Mouse (Mus musculus) neural tube, embryonic 12.5 days (tissue): Measurements from ENCODE around the gene Tas1r1. TPM values are rescaled to one million over a fixed set of nuclear protein-coding genes. Genes with fewer than 3 reads are reported as not detected.
A peak's percentile ranks its signal among the peaks of the same experiment; 100 is the strongest.

Experiments used
- ATAC-seq: fragments of 200-750 bp; cut with Nextera tagmentation; 2 replicates; pipeline ENCODE4 v1.8.0; 2017; ENCODE audit warnings: low read depth, mild to moderate bottlenecking, moderate TSS enrichment, moderate library complexity; ENCODE audit not compliant: low FRiP score
- H3K27ac ChIP-seq: fragments of 300-500 bp; sonication (generic); 2 replicates; pipeline ENCODE4 v1.5.1; 2016
- H3K27me3 ChIP-seq: fragments of 300-500 bp; sonication (generic); replicated peaks from 2 replicates; pipeline ENCODE4 v1.6.1; 2016; ENCODE audit warnings: mild to moderate bottlenecking
- H3K36me3 ChIP-seq: fragments of 300-500 bp; sonication (generic); 2 replicates; pipeline ENCODE4 v1.6.1; 2016; ENCODE audit warnings: mild to moderate bottlenecking
- H3K4me1 ChIP-seq: fragments of 300-500 bp; sonication (generic); 2 replicates; pipeline ENCODE4 v1.6.1; 2016
- H3K4me2 ChIP-seq: fragments of 300-500 bp; sonication (generic); replicated peaks from 2 replicates; pipeline ENCODE4 v1.6.1; 2016; ENCODE audit warnings: mild to moderate bottlenecking
- H3K4me3 ChIP-seq: fragments of 300-500 bp; sonication (generic); 2 replicates; pipeline ENCODE4 v1.5.1; 2016
- H3K9ac ChIP-seq: fragments of 300-500 bp; sonication (generic); 2 replicates; pipeline ENCODE4 v1.6.1; 2016; ENCODE audit warnings: mild to moderate bottlenecking
- H3K9me3 ChIP-seq: fragments of 300-500 bp; sonication (generic); 2 replicates; pipeline ENCODE4 v1.6.1; 2016; ENCODE audit warnings: mild to moderate bottlenecking
- WGBS: fragments of 180-500 bp; shearing (Covaris S2); methylation state at CpG from one replicate; pipeline ENCODE4 v1.1.7; 2016; 5-methylcytosine and 5-hydroxymethylcytosine counted together
- polyA plus RNA-seq: library from polyadenylated mRNA; unstranded; fragments of >200 nt; fragmentation: Nextera tagmentation; extraction: Ambion mirVana; gene quantifications from 2 replicates; pipeline ENCODE4 v1.2.1, GENCODE M21; 2016

Tas1r1 gene
- polyA plus RNA-seq, 1 experiment from 2014 or later: 1.4 TPM

DNA sequence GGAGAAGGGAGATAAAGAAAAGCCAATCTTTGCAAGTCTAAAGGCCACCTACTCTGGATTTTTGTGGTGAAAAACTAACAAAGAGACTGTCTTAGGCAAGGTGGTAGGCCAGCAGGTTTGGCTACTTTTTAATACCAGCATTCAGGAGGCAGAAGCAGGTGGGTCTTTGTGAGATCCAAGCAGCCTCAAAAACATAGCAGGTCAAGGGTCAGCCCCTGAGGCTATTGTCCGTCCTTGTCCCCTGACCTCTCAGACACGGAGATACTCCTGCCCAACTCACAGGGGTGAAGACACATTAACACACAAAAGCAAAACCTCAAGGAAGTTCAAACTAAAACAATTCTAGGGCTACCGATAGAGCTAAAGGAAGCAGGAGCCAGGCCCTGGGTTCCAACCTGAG, 31.6 kb downstream of the Tas1r1 start:
- H3K27me3 ChIP-seq: peaks cover 45% of the 10 kb centered on the region
- H3K4me3 ChIP-seq: no peak overlapping the region
- H3K4me2 ChIP-seq: no peak overlapping the region
- no peak overlapping the region for H3K27ac ChIP-seq
- whole genome bisulfite sequencing: 22% methylated on average over 3 of the region's 3 CpGs
- H3K4me1 ChIP-seq: peaks cover 40% of the 10 kb centered on the region
- ATAC-seq: no peak
- H3K9me3 ChIP-seq: no peaks in the 10 kb centered on the region
- H3K36me3 ChIP-seq: no peaks in the 10 kb centered on the region
- no peak overlapping the region for H3K9ac ChIP-seq

DNA sequence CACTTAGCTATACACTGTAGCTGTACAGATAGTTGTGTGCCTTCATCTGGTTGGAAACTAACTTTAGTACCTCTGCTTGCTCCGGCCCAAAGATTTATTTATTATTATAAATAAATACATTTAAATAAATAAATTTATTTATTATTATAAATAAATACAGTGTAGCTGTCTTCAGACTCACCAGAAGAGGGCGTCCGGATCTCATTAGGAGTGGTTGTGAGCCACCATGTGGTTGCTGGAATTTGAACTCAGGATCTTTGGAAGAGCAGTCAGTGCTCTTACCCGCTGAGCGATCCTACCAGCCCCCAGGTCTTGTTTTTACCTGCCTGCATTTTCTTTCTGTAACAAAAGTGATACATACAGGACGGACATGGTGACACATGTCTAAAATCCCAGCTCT, 32.2 kb downstream of the Tas1r1 start:
- Histone ChIP-seq H3K4me1 (peaks cover 39% of the 10 kb centered on the region), H3K9me3 (no peaks in the 10 kb centered on the region), H3K4me2 (no peak overlapping the region), H3K9ac (no peak overlapping the region), H3K4me3 (no peak overlapping the region), H3K27ac (no peak overlapping the region), H3K27me3 (peaks cover 43% of the 10 kb centered on the region), H3K36me3 (no peaks in the 10 kb centered on the region)
- WGBS: 79% methylated on average over 6 of the region's 6 CpGs
- ATAC-seq: no peak

DNA sequence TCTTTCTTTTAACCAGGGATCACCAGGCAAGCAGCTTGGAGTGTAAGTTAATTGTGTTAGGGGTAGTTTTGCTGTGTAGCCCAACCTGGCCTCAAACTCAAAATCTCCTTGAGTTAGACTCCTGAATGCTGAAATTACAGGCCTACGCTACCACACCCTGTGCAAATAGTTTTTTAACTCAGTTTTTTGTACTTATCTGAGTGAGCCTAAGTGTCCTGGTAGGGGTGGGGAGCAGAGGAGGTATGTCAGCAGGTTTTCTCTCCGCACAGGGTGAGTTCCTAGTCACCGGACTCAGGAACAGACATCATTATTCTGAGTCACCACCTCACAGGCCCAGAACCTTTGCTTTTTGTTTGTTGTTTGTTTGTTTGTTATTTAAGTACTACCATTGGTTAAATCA, 36.3 kb downstream of the Tas1r1 start:
- 88% methylated on average over 3 of the region's 3 CpGs for WGBS
- Histone ChIP-seq H3K4me1 (peaks cover 7% of the 10 kb centered on the region), H3K9ac (no peak overlapping the region), H3K36me3 (no peaks in the 10 kb centered on the region), H3K4me3 (no peak overlapping the region), H3K9me3 (no peaks in the 10 kb centered on the region), H3K4me2 (no peak overlapping the region), H3K27me3 (peaks cover 8% of the 10 kb centered on the region), H3K27ac (no peak overlapping the region)
- ATAC-seq: no peak

DNA sequence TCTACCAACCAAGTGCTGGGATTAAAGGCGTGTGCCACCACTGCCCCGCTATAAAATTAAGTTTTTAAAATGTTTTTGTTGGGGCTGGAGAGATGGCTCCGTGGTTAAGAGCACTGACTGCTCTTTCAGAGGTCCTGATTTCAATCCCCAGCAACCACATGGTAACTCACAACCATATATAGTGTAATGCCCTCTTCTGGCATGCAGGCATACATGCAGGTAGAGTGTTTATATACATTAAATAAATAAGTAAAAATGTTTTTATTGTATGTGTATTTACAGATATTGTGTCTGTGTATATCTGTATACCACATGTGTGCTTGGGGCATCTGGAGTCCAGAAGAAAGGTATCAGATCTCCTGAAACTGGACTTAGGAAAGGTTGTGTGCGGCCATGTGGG, 37.0 kb downstream of the Tas1r1 start:
- Histone ChIP-seq H3K4me3 (no peak overlapping the region), H3K36me3 (no peaks in the 10 kb centered on the region), H3K9ac (no peak overlapping the region), H3K9me3 (no peaks in the 10 kb centered on the region), H3K27ac (no peak overlapping the region), H3K4me2 (no peak overlapping the region), H3K4me1 (peaks cover 7% of the 10 kb centered on the region), H3K27me3 (peaks cover under 1% of the 10 kb centered on the region; the same call in 1 of the 2 replicates)
- 71% methylated on average over 4 of the region's 4 CpGs for WGBS
- ATAC-seq: no peak

DNA sequence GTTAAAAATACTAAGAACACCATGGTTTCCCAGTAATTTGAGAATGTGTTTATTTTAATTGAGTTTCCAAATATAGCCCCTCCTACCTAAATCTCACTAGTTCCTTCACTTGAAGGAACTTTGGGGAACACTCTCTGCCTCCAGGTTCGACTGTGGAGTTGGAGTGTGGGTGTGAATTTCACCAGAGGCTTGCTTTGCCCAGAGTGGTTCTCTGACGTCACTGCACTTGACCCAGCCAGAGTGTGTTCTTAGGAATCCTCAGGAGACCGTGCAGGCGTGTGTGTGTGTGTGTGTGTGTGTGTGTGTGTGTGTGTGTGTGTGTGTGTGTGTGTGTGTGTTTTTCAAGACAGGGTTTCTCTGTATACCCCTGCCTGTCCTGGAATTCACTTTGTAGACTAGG, 37.5 kb downstream of the Tas1r1 start:
- Histone ChIP-seq H3K9me3 (no peaks in the 10 kb centered on the region), H3K4me3 (no peak overlapping the region), H3K27me3 (no peaks in the 10 kb centered on the region), H3K27ac (no peak overlapping the region), H3K36me3 (no peaks in the 10 kb centered on the region), H3K9ac (no peak overlapping the region), H3K4me2 (no peak overlapping the region), H3K4me1 (peaks cover 7% of the 10 kb centered on the region)
- WGBS: 53% methylated on average over 4 of the region's 4 CpGs
- ATAC-seq: no peak

DNA sequence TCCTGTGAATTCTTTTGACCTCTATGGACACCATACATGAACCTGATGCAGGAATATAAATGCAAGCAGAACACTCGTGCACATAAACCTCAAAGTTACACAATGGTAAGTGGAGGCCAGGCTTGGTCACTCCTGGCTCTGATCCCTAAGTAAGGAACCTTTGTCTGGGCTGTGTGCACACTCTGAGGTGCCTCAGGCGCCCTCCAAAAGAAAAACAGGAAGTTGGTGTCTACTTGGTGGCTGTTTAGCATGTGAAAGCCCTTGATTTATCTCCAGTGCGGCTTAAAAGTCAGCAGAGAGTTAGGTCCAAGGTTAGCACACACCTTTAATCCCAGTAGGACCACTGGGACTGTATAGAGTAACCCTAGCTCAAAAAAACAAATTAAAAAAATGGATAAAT, 38.9 kb downstream of the Tas1r1 start:
- WGBS: 67% methylated on average over 3 of the region's 3 CpGs
- Histone ChIP-seq H3K4me1 (peaks cover 7% of the 10 kb centered on the region), H3K4me3 (no peak overlapping the region), H3K27ac (no peak overlapping the region), H3K4me2 (no peak overlapping the region), H3K9me3 (no peaks in the 10 kb centered on the region), H3K27me3 (no peaks in the 10 kb centered on the region), H3K36me3 (no peaks in the 10 kb centered on the region), H3K9ac (no peak overlapping the region)
- ATAC-seq: no peak

DNA sequence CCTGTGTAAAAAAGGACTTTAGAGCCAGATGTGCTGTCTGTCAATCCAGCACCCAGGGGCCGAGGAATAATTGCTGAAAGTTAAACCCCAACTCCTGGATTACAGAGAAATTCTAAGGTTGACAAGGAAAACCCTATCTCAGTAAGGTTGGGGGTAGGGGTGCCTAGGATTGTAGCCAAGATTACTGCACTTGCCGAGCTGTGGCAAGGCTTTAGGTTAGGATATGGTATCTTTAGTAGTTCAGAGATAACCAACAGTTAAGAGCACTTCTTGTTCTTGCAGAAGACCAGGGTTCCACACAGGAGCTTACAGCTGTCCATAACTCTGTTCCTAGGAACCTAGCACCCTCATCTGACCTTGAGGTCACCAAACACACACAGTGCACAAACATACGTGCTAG, 40.7 kb downstream of the Tas1r1 start:
- no peak overlapping the region for H3K9ac ChIP-seq

DNA sequence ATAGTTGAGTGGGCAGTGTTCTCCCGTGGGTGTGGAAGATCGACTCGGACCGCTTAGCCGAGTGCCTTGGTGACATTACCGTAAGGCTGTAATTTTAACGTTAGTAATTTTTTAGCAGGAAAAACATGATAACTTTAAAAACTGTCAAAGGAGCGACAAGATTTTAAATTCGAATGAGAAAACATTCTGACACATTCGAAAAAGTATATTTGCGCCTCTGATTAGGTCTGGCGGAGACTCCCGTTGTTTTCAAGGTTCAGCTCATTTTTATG, 41.5 kb downstream of the Tas1r1 start:
- peaks cover 21% of the 10 kb centered on the region for H3K4me1 ChIP-seq
- ATAC-seq: no peak
- H3K27ac ChIP-seq: no peak overlapping the region
- H3K36me3 ChIP-seq: peaks cover 8% of the 10 kb centered on the region
- H3K9ac ChIP-seq: peak overlapping the region; percentile 95
- 8% methylated on average over 13 of the region's 13 CpGs for WGBS
- H3K4me2 ChIP-seq: peak overlapping the region; percentile 91
- no peaks in the 10 kb centered on the region for H3K27me3 ChIP-seq
- H3K4me3 ChIP-seq: peak overlapping the region; percentile 99
- H3K9me3 ChIP-seq: no peaks in the 10 kb centered on the region

More for the DNA sequence above, 40.7 kb downstream of the Tas1r1 start:
- no peaks in the 10 kb centered on the region for H3K9me3 ChIP-seq
- no peaks in the 10 kb centered on the region for H3K36me3 ChIP-seq
- H3K4me2 ChIP-seq: peak overlapping the region; percentile 91
- H3K27ac ChIP-seq: no peak overlapping the region
- 80% methylated on average over 3 of the region's 3 CpGs for WGBS
- no peak for ATAC-seq
- H3K27me3 ChIP-seq: no peaks in the 10 kb centered on the region
- H3K4me1 ChIP-seq: peaks cover 21% of the 10 kb centered on the region
- H3K4me3 ChIP-seq: no peak overlapping the region

DNA sequence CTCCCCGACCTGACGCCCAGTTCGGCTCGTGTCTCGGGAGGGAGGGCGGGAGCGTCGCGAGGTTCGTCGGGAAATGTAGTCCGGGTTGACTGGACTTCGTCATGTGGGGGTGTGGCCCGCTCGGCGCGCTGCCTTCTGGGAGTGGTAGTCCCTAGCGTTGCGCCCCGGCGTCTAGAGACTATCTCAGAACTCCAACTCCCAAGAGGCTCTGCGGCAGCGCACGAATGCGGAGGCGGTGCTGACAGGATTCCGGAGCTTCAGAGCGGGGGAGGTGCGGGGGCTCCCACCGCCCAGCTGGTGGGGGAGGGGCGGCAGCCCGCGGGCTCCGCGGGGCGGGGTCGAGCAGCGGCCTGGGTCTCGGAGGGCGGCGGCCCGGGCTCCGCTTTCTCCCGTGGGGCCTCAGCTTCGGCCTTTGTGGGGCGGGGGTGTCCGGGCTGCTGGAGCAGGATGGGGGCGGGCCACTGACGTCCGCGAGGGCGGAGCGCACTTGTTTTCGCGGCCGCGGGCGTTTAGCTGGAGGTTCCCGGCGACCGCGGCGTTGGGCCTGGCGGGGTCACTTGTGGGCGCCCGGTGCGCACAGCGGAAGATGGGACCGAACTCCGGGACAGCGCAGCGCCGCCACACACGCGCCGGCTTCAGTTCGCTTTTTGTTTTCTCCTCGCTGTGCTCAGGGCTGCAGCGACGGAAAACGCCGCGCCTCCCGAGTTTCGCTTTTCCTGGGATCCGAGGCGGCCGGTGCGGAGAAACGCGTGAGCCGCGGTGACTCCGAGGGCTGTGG, 42.0 kb downstream of the Tas1r1 start, which contains the start of gene Phf13:
Gene Phf13 (minus strand): TSS at position 86 of the 778 bp plus-strand sequence.
- Histone ChIP-seq H3K4me1 (peaks cover 21% of the 10 kb centered on the region), H3K9me3 (no peaks in the 10 kb centered on the region), H3K4me2 (peak within 1 kb of the TSS; percentile 91), H3K9ac (peak within 1 kb of the TSS; percentile 95), H3K27me3 (no peaks in the 10 kb centered on the region), H3K36me3 (peaks cover 13% of the 10 kb centered on the region), H3K4me3 (peak within 1 kb of the TSS; percentile 99), H3K27ac (peak within 1 kb of the TSS; percentile 68)
- under 1% methylated on average over 91 of the region's 94 CpGs for WGBS
- peak; percentile 96 for ATAC-seq

DNA sequence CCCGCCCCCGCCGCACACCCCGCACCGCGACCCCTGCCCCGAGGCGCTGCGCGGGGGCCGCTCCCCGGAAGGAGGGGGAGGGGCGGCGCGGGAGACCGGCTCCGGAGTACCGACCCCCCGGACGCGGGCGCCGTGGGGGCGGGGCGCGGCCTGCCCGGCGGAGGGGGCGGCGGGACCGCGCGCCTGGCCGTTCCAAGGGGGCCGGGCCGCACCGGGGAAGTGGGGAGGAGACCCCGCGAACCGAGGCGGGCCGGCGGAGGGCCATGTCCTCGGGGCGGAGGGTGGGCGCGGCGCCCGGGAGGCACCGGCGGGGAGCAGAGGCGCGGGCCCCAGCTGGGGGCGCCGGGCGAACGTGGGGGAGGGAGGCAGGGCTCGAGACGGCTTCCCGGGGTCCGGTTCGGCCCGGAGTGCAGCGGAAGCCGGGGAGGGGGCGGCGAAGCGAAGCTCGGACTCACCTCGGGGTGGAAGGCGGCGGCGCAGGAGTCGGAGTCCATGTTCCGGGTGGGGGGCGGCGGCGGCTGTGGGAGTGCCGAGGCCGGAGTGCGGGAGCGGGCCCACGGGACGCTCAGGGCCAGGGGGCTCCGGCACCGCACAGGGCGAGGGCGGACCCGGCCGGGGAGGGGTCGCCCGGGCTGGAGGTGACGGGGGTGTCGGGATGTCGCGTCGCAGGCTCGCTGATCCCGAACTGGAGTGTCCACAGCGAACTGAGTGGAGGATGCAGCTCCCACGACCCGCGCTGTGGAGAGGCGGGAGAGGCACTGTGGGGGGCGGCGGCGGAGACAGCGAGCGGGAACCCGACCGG, 42.8 kb downstream of the Tas1r1 start:
- peak overlapping the region; percentile 99 for H3K4me3 ChIP-seq
- no peaks in the 10 kb centered on the region for H3K9me3 ChIP-seq
- H3K4me2 ChIP-seq: peak overlapping the region; percentile 91
- under 1% methylated on average over 109 of the region's 111 CpGs for WGBS
- H3K36me3 ChIP-seq: peaks cover 21% of the 10 kb centered on the region
- H3K27me3 ChIP-seq: no peaks in the 10 kb centered on the region
- peak overlapping the region; percentile 95 for H3K9ac ChIP-seq
- H3K27ac ChIP-seq: peak overlapping the region; percentile 68
- peaks cover 21% of the 10 kb centered on the region for H3K4me1 ChIP-seq
- peak; percentile 25 for ATAC-seq

DNA sequence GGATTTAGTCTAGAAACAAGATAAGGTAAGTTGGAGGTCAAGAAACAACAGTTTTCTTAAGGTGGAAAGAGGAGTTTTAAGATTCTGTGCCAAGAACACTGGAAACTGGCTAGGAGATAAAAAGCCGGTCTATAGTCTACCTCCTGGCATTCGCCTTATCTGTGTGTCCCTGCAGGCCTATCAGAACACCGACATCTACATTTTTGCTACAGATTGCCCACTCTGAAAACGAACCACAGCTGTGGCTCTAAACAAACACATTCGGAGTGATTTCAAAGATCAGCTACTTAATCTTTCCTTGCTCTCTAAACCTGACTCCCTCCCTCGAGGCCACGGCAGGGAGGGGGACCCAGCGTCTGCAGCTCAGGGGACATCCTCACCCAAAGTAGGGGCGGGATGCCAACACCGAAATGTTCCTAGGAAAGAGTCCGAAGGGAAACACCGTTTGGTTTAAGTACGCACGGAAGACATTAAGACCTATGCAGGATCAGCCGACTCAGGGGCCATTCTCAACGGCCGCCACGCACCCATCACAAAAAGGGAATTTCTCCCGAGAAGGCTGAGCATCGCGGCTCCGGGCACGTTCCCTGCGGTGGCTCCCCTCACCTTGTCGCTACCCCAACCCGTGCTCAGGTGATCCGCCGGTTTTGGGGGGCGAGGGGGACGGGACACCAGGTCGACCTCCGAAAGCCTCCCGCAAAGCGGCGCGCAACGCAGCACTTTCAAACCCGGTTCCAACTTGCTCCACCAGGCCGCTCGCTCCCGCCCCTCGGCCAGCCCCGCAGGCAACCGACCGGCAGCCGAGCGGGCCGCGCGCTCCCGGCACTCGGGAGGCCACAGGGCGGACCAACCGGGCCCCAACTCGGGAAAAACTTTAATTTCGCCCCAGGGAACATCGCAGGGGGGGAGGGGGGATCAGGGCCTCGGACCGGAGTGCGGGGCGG, 43.9 kb downstream of the Tas1r1 start:
- Histone ChIP-seq H3K9me3 (no peaks in the 10 kb centered on the region), H3K36me3 (peaks cover 27% of the 10 kb centered on the region), H3K4me1 (peaks cover 21% of the 10 kb centered on the region), H3K27ac (peak overlapping the region; percentile 68; the same call in 1 of the 2 replicates), H3K27me3 (no peaks in the 10 kb centered on the region), H3K4me3 (peak overlapping the region; percentile 99), H3K4me2 (peak overlapping the region; percentile 91), H3K9ac (peak overlapping the region; percentile 95)
- WGBS: 1% methylated on average over 59 of the region's 61 CpGs
- no peak for ATAC-seq

DNA sequence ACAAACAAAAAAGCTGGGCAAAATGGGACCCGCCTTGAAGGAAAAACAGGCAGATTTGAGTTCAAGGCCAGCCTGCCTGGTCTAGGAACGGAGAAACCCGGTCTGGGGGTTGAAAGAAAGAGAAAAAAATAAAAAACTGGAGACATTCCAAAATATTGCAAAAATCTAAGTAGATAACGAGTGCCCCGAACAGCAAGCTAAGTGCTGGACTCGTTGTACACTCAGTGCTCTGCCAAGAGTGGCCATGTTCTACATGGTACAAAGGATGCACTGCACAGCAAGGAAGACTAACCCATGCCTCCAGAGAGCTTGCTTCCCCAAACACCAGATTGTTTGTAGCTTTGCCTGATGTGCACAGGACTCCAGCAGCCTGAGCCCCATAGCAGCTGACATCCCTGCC, 45.3 kb downstream of the Tas1r1 start:
- no peak overlapping the region for H3K27ac ChIP-seq
- no peaks in the 10 kb centered on the region for H3K9me3 ChIP-seq
- no peaks in the 10 kb centered on the region for H3K27me3 ChIP-seq
- H3K4me3 ChIP-seq: no peak overlapping the region
- peak overlapping the region; percentile 91 for H3K4me2 ChIP-seq
- no peak overlapping the region for H3K9ac ChIP-seq
- peaks cover 33% of the 10 kb centered on the region for H3K4me1 ChIP-seq
- WGBS: 87% methylated on average over 6 of the region's 6 CpGs
- ATAC-seq: no peak
- peaks cover 27% of the 10 kb centered on the region for H3K36me3 ChIP-seq
